Mouse (Mus musculus) limb, embryonic 14.5 days (tissue): ENCODE results near the gene Mamdc2. TPM values are rescaled to one million over a fixed set of nuclear protein-coding genes. Genes with fewer than 3 reads are reported as not detected.
"Not testable (repeated sequence)": the region's sequence is repeated elsewhere in the genome, so short reads cannot be mapped to it uniquely, and the experiment has no call there.

Source experiments
- ATAC-seq: fragments of 200-750 bp; cut with Nextera tagmentation; 2 replicates; pipeline ENCODE4 v1.8.0; 2017; ENCODE audit warnings: low read depth, moderate number of reproducible peaks, moderate TSS enrichment; ENCODE audit not compliant: low FRiP score
- DNase-seq: peaks from one replicate; pipeline ENCODE4 v3.0.0-alpha.2; 2015; ENCODE audit warnings: low spot score
- H3K27ac ChIP-seq: fragments of 300-500 bp; sonication (generic); replicated peaks from 2 replicates; pipeline ENCODE4 v1.5.1; 2014; ENCODE audit warnings: low read depth, mild to moderate bottlenecking, low read length, moderate library complexity, mixed read lengths
- H3K27me3 ChIP-seq: fragments of 300-500 bp; sonication (generic); 2 replicates; pipeline ENCODE4 v1.6.1; 2014; ENCODE audit warnings: low read length, mixed read lengths; ENCODE audit not compliant: control insufficient read depth, insufficient read depth
- H3K36me3 ChIP-seq: fragments of 300-500 bp; sonication (generic); 2 replicates; pipeline ENCODE4 v1.6.1; 2014; ENCODE audit warnings: mild to moderate bottlenecking, low read length, moderate library complexity, mixed read lengths; ENCODE audit not compliant: control insufficient read depth, insufficient read depth
- H3K4me1 ChIP-seq: fragments of 300-500 bp; sonication (generic); 2 replicates; pipeline ENCODE4 v1.6.1; 2014; ENCODE audit warnings: antibody characterized with exemption, low read length, mixed read lengths; ENCODE audit not compliant: control insufficient read depth, insufficient read depth
- H3K4me2 ChIP-seq: fragments of 300-500 bp; sonication (generic); replicated peaks from 2 replicates; pipeline ENCODE4 v1.6.1; 2014; ENCODE audit warnings: low read depth, mild to moderate bottlenecking, low read length, moderate library complexity; ENCODE audit not compliant: severe bottlenecking
- H3K4me3 ChIP-seq: fragments of 300-500 bp; sonication (generic); replicated peaks from 2 replicates; pipeline ENCODE4 v1.5.1; 2014; ENCODE audit warnings: low read length
- H3K9ac ChIP-seq: fragments of 300-500 bp; sonication (generic); 2 replicates; pipeline ENCODE4 v1.6.1; 2014; ENCODE audit warnings: mild to moderate bottlenecking, low read depth, low read length, moderate library complexity; ENCODE audit not compliant: severe bottlenecking
- H3K9me3 ChIP-seq: fragments of 300-500 bp; sonication (generic); 2 replicates; pipeline ENCODE4 v1.6.1; 2016; ENCODE audit warnings: low read length; ENCODE audit not compliant: control insufficient read depth
- POLR2A ChIP-seq: fragments of 200-500 bp; IDR thresholded peaks from 2 replicates; pipeline ENCODE4 v1.8.0; 2012; ENCODE audit warnings: inconsistent platforms, mild to moderate bottlenecking, moderate library complexity, borderline replicate concordance; ENCODE audit not compliant: insufficient read depth, insufficient read length; ENCODE audit errors: extremely low read depth
- WGBS: fragments of 180-500 bp; shearing (Covaris S2); extraction: QIAGEN DNeasy Blood & Tissue Kit; methylation state at CpG from one replicate; pipeline ENCODE4 v1.1.7; 2014; 5-methylcytosine and 5-hydroxymethylcytosine counted together
- polyA plus RNA-seq, 2 experiments: library from polyadenylated mRNA; depleted of rRNA in 1 of 2; stranded (reverse) in 1 of 2; unstranded in 1 of 2; fragments of >200 nt; fragmentation: Nextera tagmentation in 1 of 2; extraction: Ambion mirVana in 1 of 2; gene quantifications; 2 replicates each; pipeline versions ENCODE4 v1.2.1 to v1.2.3; 2012 to 2014

Mamdc2 gene
- 3.0 TPM in 2 replicates for polyA plus RNA-seq (2012; rRNA removed)
- 2.3 and 2.6 TPM in 2 replicates for polyA plus RNA-seq (2014; fragmentation: Nextera tagmentation; extraction: Ambion mirVana)

- TF ChIP-seq POLR2A: no peak
- no peak within 1 kb of the TSS for H3K27ac ChIP-seq
- no peaks in the 10 kb centered on the region for H3K27me3 ChIP-seq
- H3K4me1 ChIP-seq: peaks cover 13% of the 10 kb centered on the region; the same call in 1 of the 2 replicates
- 0% methylated on average over 16 of the region's 19 CpGs for WGBS
- H3K9ac ChIP-seq: peak within 1 kb of the TSS; percentile 61
- peak within 1 kb of the TSS; percentile 97 for H3K4me2 ChIP-seq
- ATAC-seq (peak; percentile 47; the same call in 1 of the 2 replicates), DNase-seq (no peak)
- H3K4me3 ChIP-seq: peak within 1 kb of the TSS; percentile 43
- H3K36me3 ChIP-seq: no peaks in the 10 kb centered on the region
- H3K9me3 ChIP-seq: no peaks in the 10 kb centered on the region
These were observed at the start of gene Mamdc2 for GRCm38 (mm10) chr19:23447988-23448497. Gene Mamdc2, minus strand, starts transcription at chr19:23448442.

- no peaks in the 10 kb centered on the region for H3K9me3 ChIP-seq
- ATAC-seq (no peak), DNase-seq (no peak)
- 0 out of 2 replicates have a peak, but pooled peaks cover 3% of the 10 kb centered on the region for H3K4me1 ChIP-seq
- 86% methylated on average over 7 of the region's 7 CpGs for WGBS
- no peaks in the 10 kb centered on the region for H3K27me3 ChIP-seq
- TF ChIP-seq POLR2A: no peak
- H3K9ac ChIP-seq: no peak overlapping the region
- H3K36me3 ChIP-seq: no peaks in the 10 kb centered on the region
- no peak overlapping the region for H3K27ac ChIP-seq
- no peak overlapping the region for H3K4me2 ChIP-seq
- no peak overlapping the region for H3K4me3 ChIP-seq
These were observed 49.8 kb upstream of the Mamdc2 start for GRCm38 (mm10) chr19:23498011-23498410.

DNA sequence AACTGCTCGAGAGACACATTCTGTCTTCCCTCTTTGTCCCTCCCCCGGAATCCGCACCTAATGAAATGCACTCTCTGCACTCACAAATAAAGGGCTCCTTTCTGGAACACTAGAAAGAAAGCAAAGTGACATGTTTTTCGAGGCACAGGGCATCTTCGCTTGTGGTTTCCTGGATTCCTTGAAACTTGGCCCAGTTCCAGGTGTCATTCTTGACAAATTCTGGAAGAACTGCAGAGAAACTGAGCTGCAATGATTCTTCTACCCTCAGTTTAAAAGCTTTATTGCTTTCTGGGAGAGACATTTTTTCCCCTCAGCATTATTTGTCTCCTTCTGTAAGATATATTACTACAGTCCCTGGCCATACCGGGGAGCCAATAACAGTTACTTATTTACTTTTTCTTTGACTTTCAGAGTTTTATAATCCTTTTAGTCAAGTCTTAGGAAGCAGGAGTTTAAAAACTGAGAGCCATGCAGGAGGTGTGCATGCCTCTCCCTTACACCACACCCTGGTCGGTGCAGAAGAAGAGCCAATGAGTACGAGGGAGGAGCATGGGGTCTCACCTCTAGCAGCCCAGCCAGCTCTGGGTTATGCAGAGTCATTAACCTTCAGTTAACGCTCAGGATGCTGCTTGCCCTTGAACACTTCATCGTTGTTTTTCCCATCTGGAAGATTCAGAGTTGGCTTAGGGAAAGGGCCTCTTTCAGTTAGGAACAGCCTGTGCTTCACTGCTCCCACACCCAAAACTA lies 49.1 kb upstream of the Mamdc2 start:
- Histone ChIP-seq H3K9me3 (no peaks in the 10 kb centered on the region), H3K27me3 (no peaks in the 10 kb centered on the region), H3K36me3 (no peaks in the 10 kb centered on the region), H3K9ac (no peak overlapping the region), H3K27ac (no peak overlapping the region), H3K4me1 (0 out of 2 replicates have a peak, but pooled peaks cover 3% of the 10 kb centered on the region), H3K4me2 (no peak overlapping the region), H3K4me3 (no peak overlapping the region)
- no peak for TF ChIP-seq POLR2A
- no peak for ATAC-seq
- WGBS: 56% methylated on average over 10 of the region's 10 CpGs
- no peak for DNase-seq

- no peak overlapping the region for H3K4me2 ChIP-seq
- no peak for TF ChIP-seq POLR2A
- no peaks in the 10 kb centered on the region for H3K36me3 ChIP-seq
- H3K4me3 ChIP-seq: no peak overlapping the region
- DNase-seq (no peak), ATAC-seq (no peak)
- no peaks in the 10 kb centered on the region for H3K9me3 ChIP-seq
- WGBS: 88% methylated on average over 3 of the region's 3 CpGs
- H3K27ac ChIP-seq: no peak overlapping the region
- no peaks in the 10 kb centered on the region for H3K27me3 ChIP-seq
- 0 out of 2 replicates have a peak, but pooled peaks cover 3% of the 10 kb centered on the region for H3K4me1 ChIP-seq
- no peak overlapping the region for H3K9ac ChIP-seq
These were observed 48.3 kb upstream of the Mamdc2 start for GRCm38 (mm10) chr19:23496536-23496935.

DNA sequence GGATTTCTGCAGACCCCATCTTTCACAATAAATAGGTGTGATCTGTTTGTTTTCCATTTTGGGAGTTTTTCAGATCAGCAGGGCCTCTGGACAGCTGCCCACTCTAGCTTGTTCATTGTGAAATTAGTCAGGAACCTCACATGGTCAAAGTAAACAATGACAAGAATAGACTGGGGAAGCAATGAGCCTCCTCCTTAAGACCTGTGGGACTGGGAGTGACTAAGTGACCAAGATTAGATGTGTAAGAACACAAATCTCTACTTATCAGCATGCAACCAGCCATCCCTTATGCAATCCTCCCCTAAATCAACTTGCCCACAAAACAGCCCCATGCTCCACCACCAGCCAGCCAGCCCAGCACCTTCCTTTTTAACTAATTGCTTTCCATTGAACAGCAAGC lies 44.4 kb upstream of the Mamdc2 start:
- no peaks in the 10 kb centered on the region for H3K9me3 ChIP-seq
- no peak overlapping the region for H3K4me3 ChIP-seq
- no peak for TF ChIP-seq POLR2A
- no peaks in the 10 kb centered on the region for H3K36me3 ChIP-seq
- no peak overlapping the region for H3K27ac ChIP-seq
- peaks cover 5% of the 10 kb centered on the region; the same call in 1 of the 2 replicates for H3K4me1 ChIP-seq
- no peaks in the 10 kb centered on the region for H3K27me3 ChIP-seq
- ATAC-seq (no peak), DNase-seq (no peak)
- no peak overlapping the region for H3K9ac ChIP-seq
- no peak overlapping the region for H3K4me2 ChIP-seq

DNA sequence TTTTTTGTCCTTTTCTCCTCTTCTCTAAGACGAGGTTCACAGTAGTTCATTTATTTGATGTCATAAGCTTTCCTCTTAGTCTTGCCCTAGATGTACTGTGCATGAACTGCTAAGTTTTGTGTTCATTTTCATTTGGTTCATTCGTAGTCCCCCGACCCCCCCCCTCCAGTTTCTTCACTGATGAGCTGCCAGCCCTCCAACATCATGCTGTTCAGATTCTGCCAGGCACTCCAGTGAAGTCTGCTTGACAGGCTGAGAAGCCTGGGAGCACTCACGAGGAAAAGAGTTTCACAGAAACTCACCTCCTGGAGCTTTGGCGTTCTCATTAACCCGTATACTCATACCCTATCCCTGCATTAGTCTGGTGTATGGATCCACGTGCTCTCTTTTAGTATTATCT lies 42.5 kb upstream of the Mamdc2 start:
- H3K27ac ChIP-seq, H3K4me1 ChIP-seq, H3K4me2 ChIP-seq, H3K27me3 ChIP-seq, H3K36me3 ChIP-seq, DNase-seq, H3K9ac ChIP-seq, ATAC-seq, H3K4me3 ChIP-seq, H3K9me3 ChIP-seq: not testable (repeated sequence)
- 39% methylated on average over 7 of the region's 7 CpGs for WGBS
